ENCODE assay signal across 1 mouse cellular context in the genomic region with DNA sequence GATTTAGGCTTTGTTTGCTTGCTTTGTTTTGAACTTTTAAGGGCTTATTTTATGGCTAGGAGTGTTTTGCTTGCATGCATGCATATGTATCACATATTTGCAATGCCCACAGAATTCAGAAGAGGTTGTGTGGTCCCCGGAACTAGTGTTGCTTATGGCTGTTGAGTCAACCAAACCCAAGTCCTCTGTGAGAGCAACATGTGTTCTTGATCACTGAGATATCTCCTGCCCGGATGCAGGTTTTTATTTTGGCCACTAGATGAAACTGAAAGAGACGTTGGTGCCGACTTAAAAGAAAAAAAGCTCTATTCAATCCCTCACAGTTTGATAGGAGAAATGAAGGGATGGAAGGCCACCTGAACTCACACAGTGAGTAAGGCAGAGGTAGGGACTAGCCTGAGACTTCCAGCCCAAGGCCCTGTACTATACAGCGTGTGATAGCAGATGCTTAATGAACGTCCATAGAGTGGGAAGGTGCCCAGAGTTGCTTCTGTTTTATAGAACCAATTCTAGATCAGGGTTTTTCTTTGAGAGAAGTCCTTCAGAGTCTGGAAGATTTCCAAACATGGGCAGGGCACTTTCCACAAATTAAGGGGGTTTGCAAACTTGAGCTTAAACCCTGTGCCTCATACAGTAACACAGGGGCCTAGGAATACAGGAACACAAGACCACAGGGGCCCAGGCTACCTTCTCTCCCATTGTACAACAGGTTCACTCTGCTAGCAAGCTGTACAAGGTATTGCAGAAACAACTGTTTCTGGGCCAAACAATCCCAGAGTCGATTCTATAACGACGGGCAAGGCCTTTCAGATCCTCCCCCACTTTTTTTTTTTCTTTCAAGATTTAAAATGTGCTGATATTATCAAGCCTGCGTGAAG.
TF ChIP-seq lines count a peak whose summit lies in the region.

No protein-coding gene starts in this region.

TF ChIP-seq in CH12.LX, 34 proteins besides CTCF, POLR2A, EP300 and RAD21:
- no peak for TF ChIP-seq TCF12 (IDR thresholded peaks at IDR 0.05; ENCODE audit: low read depth, low read length)
- TF ChIP-seq SIN3A (IDR thresholded peaks at IDR 0.05; ENCODE audit: low read length): no peak
- peak; percentile 45; the same call in 1 of the 2 replicates for TF ChIP-seq MXI1 (IDR thresholded peaks at IDR 0.05; ENCODE audit: low read depth, low read length)
- TF ChIP-seq USF1 (IDR thresholded peaks at IDR 0.05; ENCODE audit: low read depth, low read length): no peak
- no peak for TF ChIP-seq BHLHE40 (IDR thresholded peaks at IDR 0.05; ENCODE audit: low read depth, low read length)
- no peak for TF ChIP-seq CHD2 (IDR thresholded peaks at IDR 0.05; ENCODE audit: low read length)
- TF ChIP-seq ZNF384 (IDR thresholded peaks at IDR 0.05; ENCODE audit: low read depth, low read length): 0 out of 2 replicates have a peak, but pooled peaks have one; percentile 8
- no peak for TF ChIP-seq CHD1 (IDR thresholded peaks at IDR 0.05; ENCODE audit: low read depth, low read length)
- TF ChIP-seq JUND (conservative IDR thresholded peaks at IDR 0.05; ENCODE audit: low read depth, low read length): no peak
